Mouse (Mus musculus): ENCODE results near the gene Rbbp5. TPM values are rescaled to one million over a fixed set of nuclear protein-coding genes. Genes with fewer than 3 reads are reported as not detected.
A peak's percentile ranks its signal among the peaks of the same experiment; 100 is the strongest.
"Not testable (repeated sequence)": the region's sequence is repeated elsewhere in the genome, so short reads cannot be mapped to it uniquely, and the experiment has no call there.

The Rbbp5 gene
- polyA plus RNA-seq, 1 experiment, result not detected

- no peaks in the 10 kb centered on the region for H3K4me1 ChIP-seq (ENCODE audit: control insufficient read depth, insufficient read depth, low read length)
- H3K4me3 ChIP-seq (ENCODE audit: insufficient read depth, low read depth, low read length), result no peak overlapping the region
- TF ChIP-seq CTCF (IDR thresholded peaks at IDR 0.05; ENCODE audit: insufficient read depth, low read depth, low read length) (no peak), POLR2A (IDR thresholded peaks at IDR 0.05; ENCODE audit: insufficient read depth, low read depth, low read length) (no peak)
- no peak overlapping the region for H3K27ac ChIP-seq (ENCODE audit: insufficient read depth, low read depth, low read length)
- 89% methylated on average over 7 of the region's 7 CpGs for WGBS
Measured at GRCm38 (mm10) chr1:132449742-132450141, 27.4 kb upstream of the Rbbp5 start.

- Histone ChIP-seq H3K4me1 (ENCODE audit: control insufficient read depth, insufficient read depth, low read length) (no peaks in the 10 kb centered on the region), H3K27ac (ENCODE audit: insufficient read depth, low read depth, low read length) (no peak overlapping the region), H3K4me3 (ENCODE audit: insufficient read depth, low read depth, low read length) (no peak overlapping the region)
- TF ChIP-seq POLR2A (IDR thresholded peaks at IDR 0.05; ENCODE audit: insufficient read depth, low read depth, low read length) (no peak), CTCF (IDR thresholded peaks at IDR 0.05; ENCODE audit: insufficient read depth, low read depth, low read length) (no peak)
- WGBS, result 74% methylated on average over 5 of the region's 5 CpGs
Measured at GRCm38 (mm10) chr1:132464651-132465050, 12.5 kb upstream of the Rbbp5 start.

- H3K4me3 ChIP-seq (ENCODE audit: insufficient read depth, low read depth, low read length), result no peak overlapping the region
- TF ChIP-seq POLR2A (IDR thresholded peaks at IDR 0.05; ENCODE audit: insufficient read depth, low read depth, low read length) (no peak), CTCF (IDR thresholded peaks at IDR 0.05; ENCODE audit: insufficient read depth, low read depth, low read length) (no peak)
- H3K27ac ChIP-seq (ENCODE audit: insufficient read depth, low read depth, low read length), result no peak overlapping the region
- H3K4me1 ChIP-seq (ENCODE audit: control insufficient read depth, insufficient read depth, low read length), result no peaks in the 10 kb centered on the region
Measured at GRCm38 (mm10) chr1:132468926-132469325, 8.2 kb upstream of the Rbbp5 start.

- Histone ChIP-seq H3K27ac (ENCODE audit: insufficient read depth, low read depth, low read length) (no peak overlapping the region), H3K4me3 (ENCODE audit: insufficient read depth, low read depth, low read length) (no peak overlapping the region), H3K4me1 (ENCODE audit: control insufficient read depth, insufficient read depth, low read length) (no peaks in the 10 kb centered on the region)
- no peak for TF ChIP-seq POLR2A (IDR thresholded peaks at IDR 0.05; ENCODE audit: insufficient read depth, low read depth, low read length)
- no peak for TF ChIP-seq CTCF (IDR thresholded peaks at IDR 0.05; ENCODE audit: insufficient read depth, low read depth, low read length)
- 92% methylated on average over 7 of the region's 7 CpGs for WGBS
Measured at GRCm38 (mm10) chr1:132469519-132469918, 7.6 kb upstream of the Rbbp5 start.

DNA sequence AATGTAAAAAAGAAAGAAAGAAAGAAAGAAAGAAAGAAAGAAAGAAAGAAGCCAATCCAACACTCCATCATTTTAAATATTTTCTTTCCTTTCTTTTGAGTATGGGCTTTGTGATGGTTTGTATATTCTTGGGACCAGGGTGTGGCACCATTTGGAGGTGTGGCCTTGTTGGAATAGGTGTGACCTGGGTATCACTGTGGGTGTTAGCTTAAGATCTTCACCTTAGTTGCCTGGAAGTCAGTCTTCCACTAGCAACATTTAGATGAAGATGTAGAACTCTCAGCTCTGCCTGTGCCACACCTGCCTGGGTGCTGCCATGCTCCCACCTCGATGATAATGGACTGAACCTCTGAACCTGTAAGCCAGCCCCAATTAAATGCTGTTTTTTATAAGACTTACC is 7.1 kb upstream of the Rbbp5 start:
- not testable (repeated sequence) for H3K4me1 ChIP-seq (ENCODE audit: control insufficient read depth, insufficient read depth, low read length); H3K27ac ChIP-seq (ENCODE audit: insufficient read depth, low read depth, low read length); H3K4me3 ChIP-seq (ENCODE audit: insufficient read depth, low read depth, low read length)
- whole genome bisulfite sequencing, result 72% methylated on average over 1 of the region's 1 CpGs

GRCm38 (mm10) chr1:132471032-132471431 is 6.1 kb upstream of the Rbbp5 start:
- Histone ChIP-seq H3K4me3 (ENCODE audit: insufficient read depth, low read depth, low read length) (no peak overlapping the region), H3K4me1 (ENCODE audit: control insufficient read depth, insufficient read depth, low read length) (no peaks in the 10 kb centered on the region), H3K27ac (ENCODE audit: insufficient read depth, low read depth, low read length) (no peak overlapping the region)
- TF ChIP-seq CTCF (IDR thresholded peaks at IDR 0.05; ENCODE audit: insufficient read depth, low read depth, low read length) (no peak), POLR2A (IDR thresholded peaks at IDR 0.05; ENCODE audit: insufficient read depth, low read depth, low read length) (no peak)
- WGBS, result 62% methylated on average over 2 of the region's 2 CpGs

GRCm38 (mm10) chr1:132471499-132471898 is 5.7 kb upstream of the Rbbp5 start:
- no peak overlapping the region for H3K27ac ChIP-seq (ENCODE audit: insufficient read depth, low read depth, low read length)
- H3K4me1 ChIP-seq (ENCODE audit: control insufficient read depth, insufficient read depth, low read length), result no peaks in the 10 kb centered on the region
- TF ChIP-seq CTCF (IDR thresholded peaks at IDR 0.05; ENCODE audit: insufficient read depth, low read depth, low read length) (no peak), POLR2A (IDR thresholded peaks at IDR 0.05; ENCODE audit: insufficient read depth, low read depth, low read length) (no peak)
- H3K4me3 ChIP-seq (ENCODE audit: insufficient read depth, low read depth, low read length), result no peak overlapping the region
- WGBS, result 89% methylated on average over 5 of the region's 5 CpGs

GRCm38 (mm10) chr1:132472537-132472936 is 4.6 kb upstream of the Rbbp5 start:
- no peak overlapping the region for H3K27ac ChIP-seq (ENCODE audit: insufficient read depth, low read depth, low read length)
- no peaks in the 10 kb centered on the region for H3K4me1 ChIP-seq (ENCODE audit: control insufficient read depth, insufficient read depth, low read length)
- WGBS, result 49% methylated on average over 5 of the region's 5 CpGs
- H3K4me3 ChIP-seq (ENCODE audit: insufficient read depth, low read depth, low read length), result no peak overlapping the region
- TF ChIP-seq POLR2A (IDR thresholded peaks at IDR 0.05; ENCODE audit: insufficient read depth, low read depth, low read length) (no peak), CTCF (IDR thresholded peaks at IDR 0.05; ENCODE audit: insufficient read depth, low read depth, low read length) (no peak)

DNA sequence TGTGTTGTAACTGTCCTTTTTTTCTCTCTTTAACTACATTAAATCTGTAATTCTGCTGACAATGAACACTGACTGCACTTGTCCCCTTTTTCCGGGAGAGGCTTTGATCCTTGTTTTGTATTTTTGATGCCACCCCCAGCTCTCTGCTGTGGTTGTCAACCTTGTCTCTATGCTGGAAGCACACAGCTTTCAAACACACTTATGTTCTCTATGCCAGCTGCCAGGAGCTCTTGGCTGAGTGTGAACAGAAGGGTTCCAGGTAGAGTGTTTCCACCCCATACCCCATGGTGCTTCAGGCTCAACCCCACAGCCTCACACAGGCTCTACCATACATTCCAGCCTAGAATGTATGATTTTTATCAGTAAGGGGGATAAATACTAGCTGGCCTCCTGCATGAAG is 2.7 kb upstream of the Rbbp5 start:
- TF ChIP-seq CTCF (IDR thresholded peaks at IDR 0.05; ENCODE audit: insufficient read depth, low read depth, low read length) (no peak), POLR2A (IDR thresholded peaks at IDR 0.05; ENCODE audit: insufficient read depth, low read depth, low read length) (no peak)
- no peak overlapping the region for H3K27ac ChIP-seq (ENCODE audit: insufficient read depth, low read depth, low read length)
- WGBS, result 8% methylated on average over 1 of the region's 1 CpGs

DNA sequence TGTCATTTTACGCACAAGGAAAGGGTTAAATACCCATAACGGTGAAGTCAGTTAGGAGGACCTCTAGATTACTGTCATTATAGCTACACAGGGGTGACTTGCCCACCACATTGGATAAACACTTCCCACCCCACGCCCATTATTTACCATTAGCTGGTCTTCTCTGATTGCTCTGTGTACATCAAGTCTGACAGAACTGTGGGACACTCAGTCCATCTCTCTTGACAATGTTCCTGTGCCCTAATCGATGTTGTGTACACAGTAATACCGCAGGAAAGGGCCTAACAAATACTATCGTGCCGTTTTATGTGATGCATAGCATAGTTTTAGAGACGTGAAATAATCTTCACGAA is 614 bp upstream of the Rbbp5 start:
- no peak for TF ChIP-seq POLR2A (IDR thresholded peaks at IDR 0.05; ENCODE audit: insufficient read depth, low read depth, low read length)
- TF ChIP-seq CTCF (IDR thresholded peaks at IDR 0.05; ENCODE audit: insufficient read depth, low read depth, low read length), result no peak
- peak overlapping the region; percentile 63 for H3K4me3 ChIP-seq (ENCODE audit: insufficient read depth, low read depth, low read length)
- H3K4me1 ChIP-seq (ENCODE audit: control insufficient read depth, insufficient read depth, low read length), result peaks cover 2% of the 10 kb centered on the region; the same call in 1 of the 2 replicates
- peak overlapping the region; percentile 80; the same call in 1 of the 2 replicates for H3K27ac ChIP-seq (ENCODE audit: insufficient read depth, low read depth, low read length)
- 1% methylated on average over 9 of the region's 9 CpGs for WGBS

More for the DNA sequence above, 2.7 kb upstream of the Rbbp5 start:
- H3K4me3 ChIP-seq (ENCODE audit: insufficient read depth, low read depth, low read length), result no peak overlapping the region
- H3K4me1 ChIP-seq (ENCODE audit: control insufficient read depth, insufficient read depth, low read length), result peaks cover 2% of the 10 kb centered on the region; the same call in 1 of the 2 replicates

Measured in olfactory bulb, adult 2 months (tissue).